Mouse (Mus musculus) heart, embryonic 15.5 days (tissue): ENCODE data around the gene Emg1. TPM values are rescaled to one million over a fixed set of nuclear protein-coding genes. Genes with fewer than 3 reads are reported as not detected.
A peak's percentile ranks its signal among the peaks of the same experiment; 100 is the strongest.

ENCODE experiments used
- ATAC-seq: fragments of 200-750 bp; cut with Nextera tagmentation; replicated peaks from 2 replicates; pipeline ENCODE4 v1.8.0; 2017; ENCODE audit warnings: low read depth, moderate TSS enrichment; ENCODE audit not compliant: insufficient number of reproducible peaks, insufficient read depth, low FRiP score
- H3K27ac ChIP-seq: fragments of 300-500 bp; sonication (generic); 2 replicates; pipeline ENCODE4 v1.5.1; 2015; ENCODE audit warnings: mild to moderate bottlenecking, inconsistent platforms
- H3K27me3 ChIP-seq: fragments of 300-500 bp; sonication (generic); 2 replicates; pipeline ENCODE4 v1.6.1; 2015; ENCODE audit warnings: inconsistent platforms
- H3K36me3 ChIP-seq: fragments of 300-500 bp; sonication (generic); 2 replicates; pipeline ENCODE4 v1.6.1; 2015; ENCODE audit warnings: mild to moderate bottlenecking, inconsistent platforms
- H3K4me1 ChIP-seq: fragments of 300-500 bp; sonication (generic); replicated peaks from 2 replicates; pipeline ENCODE4 v1.6.1; 2015; ENCODE audit warnings: inconsistent platforms
- H3K4me2 ChIP-seq: fragments of 300-500 bp; sonication (generic); 2 replicates; pipeline ENCODE4 v1.6.1; 2015; ENCODE audit warnings: inconsistent platforms, mild to moderate bottlenecking, moderate library complexity
- H3K4me3 ChIP-seq: fragments of 300-500 bp; sonication (generic); 2 replicates; pipeline ENCODE4 v1.5.1; 2015; ENCODE audit warnings: mild to moderate bottlenecking, inconsistent platforms
- H3K9ac ChIP-seq: fragments of 300-500 bp; sonication (generic); 2 replicates; pipeline ENCODE4 v1.6.1; 2015; ENCODE audit warnings: mild to moderate bottlenecking, inconsistent platforms
- H3K9me3 ChIP-seq: fragments of 300-500 bp; sonication (generic); replicated peaks from 2 replicates; pipeline ENCODE4 v1.6.1; 2016; ENCODE audit warnings: inconsistent platforms
- WGBS: fragments of 180-500 bp; shearing (Covaris S2); methylation state at CpG from one replicate; pipeline ENCODE4 v1.1.7; 2015; ENCODE audit warnings: mixed read lengths; 5-methylcytosine and 5-hydroxymethylcytosine counted together
- polyA plus RNA-seq: library from polyadenylated mRNA; unstranded; fragments of >200 nt; fragmentation: Nextera tagmentation; extraction: Ambion mirVana; gene quantifications from 2 replicates; pipeline ENCODE4 v1.2.1, GENCODE M21; 2015

Emg1 gene
- polyA plus RNA-seq, 1 experiment from 2014 or later = 108 TPM

DNA sequence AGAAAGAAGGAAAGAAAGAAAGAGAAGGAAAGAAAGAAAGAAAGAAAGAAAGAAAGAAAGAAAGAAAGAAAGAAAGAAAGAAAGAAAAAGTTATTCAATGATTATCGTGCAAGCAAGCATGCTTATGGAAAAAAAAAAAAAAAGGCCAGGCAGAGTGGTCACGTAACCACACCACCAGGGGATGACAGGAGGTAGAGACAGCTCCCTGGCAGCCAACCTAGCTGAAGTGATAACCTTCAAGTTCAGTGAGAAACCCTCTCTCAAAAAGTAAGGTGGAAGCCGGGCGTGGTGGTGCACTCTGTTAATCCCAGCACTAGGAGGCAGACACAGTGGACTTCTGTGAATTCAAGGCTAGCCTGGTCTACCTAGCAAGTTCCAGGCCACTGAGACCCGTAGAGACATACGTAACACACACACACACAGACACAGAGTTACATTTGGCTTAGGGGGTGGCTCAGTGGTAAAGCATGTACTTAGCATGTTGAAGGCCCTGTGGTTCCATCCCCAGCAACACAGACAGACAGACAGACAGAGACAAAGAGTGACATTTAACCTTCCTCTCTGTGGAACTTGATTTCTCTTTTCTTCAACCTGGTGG, 11.0 kb upstream of the Emg1 start:
- no peak overlapping the region for H3K9ac ChIP-seq
- no peak for ATAC-seq
- no peak overlapping the region for H3K4me3 ChIP-seq
- H3K27ac ChIP-seq = no peak overlapping the region
- peaks cover 9% of the 10 kb centered on the region for H3K4me1 ChIP-seq
- H3K27me3 ChIP-seq = no peaks in the 10 kb centered on the region
- H3K36me3 ChIP-seq = no peaks in the 10 kb centered on the region
- H3K9me3 ChIP-seq = no peaks in the 10 kb centered on the region
- H3K4me2 ChIP-seq = no peak overlapping the region
- 62% methylated on average over 6 of the region's 6 CpGs for whole genome bisulfite sequencing

DNA sequence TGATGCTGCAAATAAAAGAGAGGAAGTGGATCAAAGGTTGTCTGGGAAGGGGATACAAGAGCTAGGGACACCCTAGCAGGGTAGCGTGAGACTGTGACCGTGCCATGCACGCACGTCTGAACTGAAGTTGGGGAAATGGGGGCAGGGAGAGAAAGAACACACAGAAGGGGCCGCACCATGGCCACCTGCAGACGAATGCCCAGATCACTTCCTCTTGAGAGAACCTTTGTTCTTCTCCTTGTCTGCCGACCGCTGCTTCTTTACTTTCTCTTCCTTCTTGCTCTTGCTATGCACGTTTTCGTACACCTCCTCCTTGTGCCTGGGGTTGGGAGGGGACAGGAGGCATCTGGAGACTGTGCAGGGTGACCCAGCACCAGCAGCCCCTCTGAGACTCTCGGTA, 8.9 kb upstream of the Emg1 start:
- H3K9ac ChIP-seq = no peak overlapping the region
- H3K4me3 ChIP-seq = no peak overlapping the region
- no peaks in the 10 kb centered on the region for H3K27me3 ChIP-seq
- H3K36me3 ChIP-seq = peaks cover 11% of the 10 kb centered on the region
- ATAC-seq = no peak
- peaks cover 9% of the 10 kb centered on the region for H3K4me1 ChIP-seq
- H3K27ac ChIP-seq = no peak overlapping the region
- H3K9me3 ChIP-seq = no peaks in the 10 kb centered on the region
- WGBS = 54% methylated on average over 11 of the region's 11 CpGs
- no peak overlapping the region for H3K4me2 ChIP-seq

DNA sequence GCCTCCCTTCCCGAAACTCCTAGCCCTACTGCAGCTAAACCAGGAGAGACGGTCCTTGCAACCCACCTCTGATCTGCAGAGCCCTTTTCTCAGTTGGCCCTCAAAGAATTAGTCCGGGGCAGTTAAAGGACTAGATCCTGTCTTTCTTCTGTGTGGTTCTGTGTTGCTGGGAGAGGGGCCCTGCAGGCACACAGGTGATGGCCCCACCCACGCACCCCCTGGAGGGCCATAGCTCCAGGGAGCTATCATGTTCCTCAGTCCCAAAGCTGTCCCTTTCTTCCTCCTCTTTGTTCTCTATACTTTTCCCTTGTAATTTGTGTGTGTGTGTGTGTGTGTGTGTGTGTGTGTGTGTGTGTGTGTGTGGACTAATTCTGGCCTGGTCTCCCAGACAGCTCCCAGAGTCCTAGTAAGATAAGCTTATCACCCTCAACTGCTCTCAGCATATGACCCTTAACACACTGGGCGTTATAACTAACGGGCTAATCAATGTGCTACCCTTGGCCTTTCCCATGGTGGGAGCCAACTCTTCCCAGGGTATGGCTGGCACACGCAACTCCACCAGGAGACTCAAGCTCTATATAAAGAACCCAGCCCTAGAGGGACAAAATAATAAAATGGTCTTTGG, 7.5 kb upstream of the Emg1 start:
- ATAC-seq = no peak
- H3K36me3 ChIP-seq = peaks cover 25% of the 10 kb centered on the region
- H3K27me3 ChIP-seq = no peaks in the 10 kb centered on the region
- peaks cover 9% of the 10 kb centered on the region for H3K4me1 ChIP-seq
- H3K4me2 ChIP-seq = no peak overlapping the region
- 50% methylated on average over 7 of the region's 7 CpGs for WGBS
- peak overlapping the region; percentile 9; the same call in 1 of the 2 replicates for H3K4me3 ChIP-seq
- H3K27ac ChIP-seq = peak overlapping the region; percentile 0; the same call in 1 of the 2 replicates
- no peaks in the 10 kb centered on the region for H3K9me3 ChIP-seq
- no peak overlapping the region for H3K9ac ChIP-seq

DNA sequence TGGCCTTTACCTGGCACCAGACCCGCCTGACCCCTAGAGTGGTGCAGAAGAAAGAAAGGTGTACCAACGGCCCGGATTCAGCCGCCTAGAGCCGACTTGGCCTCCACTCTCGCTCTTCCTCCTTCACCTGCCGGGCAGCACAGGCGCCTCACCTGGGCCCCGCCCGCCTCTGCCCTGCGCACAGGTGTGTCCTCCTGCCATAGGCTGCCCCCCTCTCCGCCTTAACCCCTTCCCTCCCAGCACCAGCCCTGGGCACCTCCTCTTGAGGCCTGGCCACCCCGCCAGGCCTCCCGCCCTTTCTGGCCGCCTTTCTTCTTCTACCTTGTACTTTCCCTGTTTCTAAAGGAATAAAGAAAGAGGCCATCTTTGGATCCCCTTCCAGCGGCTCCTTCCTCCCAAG, 6.7 kb upstream of the Emg1 start:
- H3K4me2 ChIP-seq = no peak overlapping the region
- H3K27ac ChIP-seq = peak overlapping the region; percentile 0; the same call in 1 of the 2 replicates
- no peak overlapping the region for H3K9ac ChIP-seq
- WGBS = 71% methylated on average over 16 of the region's 16 CpGs
- H3K36me3 ChIP-seq = peaks cover 31% of the 10 kb centered on the region
- H3K9me3 ChIP-seq = no peaks in the 10 kb centered on the region
- no peaks in the 10 kb centered on the region for H3K27me3 ChIP-seq
- peaks cover 15% of the 10 kb centered on the region for H3K4me1 ChIP-seq
- ATAC-seq = no peak
- H3K4me3 ChIP-seq = peak overlapping the region; percentile 24; the same call in 1 of the 2 replicates

DNA sequence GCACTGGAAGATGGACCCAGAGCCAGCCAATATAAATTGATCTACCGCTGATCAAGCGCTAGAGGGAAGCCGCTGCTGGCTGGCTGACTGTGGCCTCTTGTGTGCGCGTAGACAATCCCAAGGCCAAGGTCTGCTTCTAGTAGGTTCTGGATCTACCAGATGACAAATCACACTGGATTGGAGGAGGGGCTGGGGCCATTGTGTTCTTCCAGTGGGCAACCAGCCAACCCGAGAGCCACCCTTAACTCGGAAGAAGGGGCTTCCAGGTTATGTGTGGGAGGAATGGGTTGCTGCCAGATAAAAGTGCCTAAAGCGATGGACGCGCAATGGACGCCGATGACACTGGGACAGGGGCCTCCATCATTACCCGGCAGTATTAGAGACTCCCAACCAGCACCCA, 6.0 kb upstream of the Emg1 start:
- Histone ChIP-seq H3K9ac (no peak overlapping the region), H3K4me2 (peak overlapping the region; percentile 3; the same call in 1 of the 2 replicates), H3K4me3 (peak overlapping the region; percentile 24; the same call in 1 of the 2 replicates), H3K27ac (no peak overlapping the region; the same call in 1 of the 2 replicates), H3K9me3 (no peaks in the 10 kb centered on the region), H3K36me3 (peaks cover 33% of the 10 kb centered on the region), H3K27me3 (no peaks in the 10 kb centered on the region), H3K4me1 (peaks cover 22% of the 10 kb centered on the region)
- ATAC-seq = no peak
- WGBS = 76% methylated on average over 13 of the region's 13 CpGs

DNA sequence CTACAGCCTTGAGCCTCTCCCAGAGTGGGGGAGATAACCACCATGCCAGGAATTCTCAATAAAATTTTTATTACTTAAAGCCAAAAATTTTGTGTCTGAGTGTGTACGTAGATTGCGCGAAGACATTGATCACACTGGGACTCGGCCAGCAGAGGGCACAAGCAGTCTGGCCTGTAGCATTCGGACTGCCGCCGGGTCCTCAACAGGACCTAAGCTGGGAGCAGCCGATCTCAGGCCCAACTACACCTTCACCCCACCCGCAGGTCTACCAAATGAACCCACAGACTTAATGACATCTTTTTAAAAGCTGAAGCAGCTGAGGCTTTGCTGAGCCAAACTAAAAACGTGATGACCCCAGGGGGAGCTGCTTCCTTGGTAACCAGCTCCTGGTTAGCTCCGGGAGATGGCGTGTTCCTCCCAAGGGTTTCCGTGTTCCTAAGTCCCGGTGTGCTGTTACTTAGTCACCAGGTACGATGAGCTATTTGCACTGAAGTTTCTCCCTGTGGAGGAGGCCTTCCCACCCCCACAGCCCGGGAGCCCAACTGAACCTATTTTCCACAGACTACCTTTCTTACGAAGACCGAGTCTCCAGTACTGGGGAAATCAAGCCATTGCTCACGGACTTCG, 5.0 kb upstream of the Emg1 start:
- Histone ChIP-seq H3K4me3 (no peak overlapping the region), H3K36me3 (peaks cover 33% of the 10 kb centered on the region), H3K9ac (no peak overlapping the region), H3K27me3 (no peaks in the 10 kb centered on the region), H3K4me2 (no peak overlapping the region; the same call in 1 of the 2 replicates), H3K4me1 (peaks cover 26% of the 10 kb centered on the region), H3K27ac (no peak overlapping the region), H3K9me3 (no peaks in the 10 kb centered on the region)
- no peak for ATAC-seq
- WGBS = 63% methylated on average over 20 of the region's 20 CpGs

DNA sequence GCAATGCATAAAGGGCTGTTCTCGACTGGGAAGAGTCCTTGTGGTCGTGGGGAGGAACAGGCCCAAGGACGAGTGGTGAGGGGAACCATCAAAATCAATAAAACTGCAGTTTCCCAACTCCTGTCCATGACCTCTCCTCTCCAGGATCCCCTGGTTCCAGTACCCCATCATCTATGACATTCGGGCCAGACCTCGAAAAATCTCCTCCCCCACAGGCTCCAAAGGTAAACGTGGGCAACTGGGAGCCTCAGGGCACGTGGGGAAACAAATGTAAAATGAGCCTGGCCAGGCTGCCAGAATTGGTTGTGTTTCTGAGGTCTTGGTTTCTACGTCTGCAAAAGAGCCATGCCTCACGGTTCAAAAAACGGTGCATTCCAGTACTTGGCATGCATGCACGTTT, 940 bp upstream of the Emg1 start:
- no peak for ATAC-seq
- Histone ChIP-seq H3K36me3 (peaks cover 39% of the 10 kb centered on the region), H3K4me3 (peak overlapping the region; percentile 84), H3K9ac (peak overlapping the region; percentile 88), H3K4me2 (peak overlapping the region; percentile 76), H3K9me3 (no peaks in the 10 kb centered on the region), H3K27ac (peak overlapping the region; percentile 87), H3K27me3 (no peaks in the 10 kb centered on the region), H3K4me1 (peaks cover 34% of the 10 kb centered on the region)
- 11% methylated on average over 11 of the region's 11 CpGs for WGBS

DNA sequence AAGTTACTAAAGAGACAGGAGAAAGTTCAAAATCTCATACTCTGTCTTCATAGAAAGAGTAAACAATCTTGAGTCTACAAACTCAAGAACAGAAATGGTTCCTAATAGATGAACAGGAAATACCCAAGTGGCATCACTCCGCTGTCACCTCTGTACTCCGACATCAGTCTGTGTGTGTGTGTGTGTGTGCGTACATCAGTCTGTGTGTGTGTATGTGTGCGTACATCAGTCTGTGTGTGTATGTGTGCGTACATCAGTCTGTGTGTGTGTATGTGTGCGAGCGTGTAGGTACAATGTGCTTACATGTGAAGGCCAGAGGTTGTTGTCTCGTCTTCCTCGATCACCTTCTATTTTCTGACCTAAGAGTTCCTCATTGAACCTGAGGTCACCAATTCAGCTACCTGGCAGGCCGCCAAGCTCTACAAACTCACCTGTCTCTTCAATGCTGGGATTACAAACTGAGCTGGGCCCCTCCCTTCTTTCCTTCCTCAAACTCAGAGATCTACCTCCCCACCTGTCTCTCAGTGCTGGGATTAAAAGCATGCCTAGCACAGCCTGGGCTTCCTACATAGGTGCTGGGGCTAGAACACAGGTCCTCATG, 3.6 kb downstream of the Emg1 start:
- WGBS = 92% methylated on average over 10 of the region's 10 CpGs
- H3K9me3 ChIP-seq = no peaks in the 10 kb centered on the region
- peaks cover 25% of the 10 kb centered on the region for H3K4me1 ChIP-seq
- no peak overlapping the region for H3K4me2 ChIP-seq
- ATAC-seq = no peak
- peaks cover 31% of the 10 kb centered on the region for H3K36me3 ChIP-seq
- no peaks in the 10 kb centered on the region for H3K27me3 ChIP-seq
- H3K9ac ChIP-seq = no peak overlapping the region
- H3K4me3 ChIP-seq = no peak overlapping the region
- no peak overlapping the region for H3K27ac ChIP-seq

DNA sequence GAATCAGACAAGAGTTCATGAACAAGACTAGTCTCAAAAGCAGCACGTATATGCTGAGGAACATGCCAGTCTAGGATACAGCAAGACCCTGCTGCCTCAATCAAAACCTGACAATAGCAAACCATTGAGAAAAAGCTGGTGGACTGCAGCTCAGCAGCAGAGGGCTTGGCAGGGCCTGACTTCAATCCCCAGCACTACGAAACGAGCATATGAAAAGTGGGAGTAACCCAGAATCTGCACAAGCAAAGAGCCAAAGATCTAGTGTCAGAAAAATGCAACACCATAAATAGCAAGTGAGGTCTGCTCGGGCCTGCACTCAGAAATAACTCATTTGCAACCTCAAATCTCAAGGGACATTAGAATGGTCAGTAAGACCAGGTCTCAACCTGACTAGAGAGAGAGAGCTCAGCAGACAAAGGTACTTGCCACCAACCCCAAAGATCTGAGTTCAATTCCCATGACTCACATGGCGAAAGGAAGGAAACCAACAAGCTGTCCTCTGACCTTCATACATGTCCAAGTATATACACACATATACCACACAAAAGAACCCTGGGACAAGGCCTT, 5.8 kb downstream of the Emg1 start:
- H3K4me3 ChIP-seq = no peak overlapping the region
- peaks cover 50% of the 10 kb centered on the region for H3K36me3 ChIP-seq
- peaks cover 14% of the 10 kb centered on the region for H3K4me1 ChIP-seq
- no peaks in the 10 kb centered on the region for H3K9me3 ChIP-seq
- no peaks in the 10 kb centered on the region for H3K27me3 ChIP-seq
- no peak overlapping the region for H3K9ac ChIP-seq
- ATAC-seq = no peak
- no peak overlapping the region for H3K4me2 ChIP-seq
- WGBS = 65% methylated on average over 5 of the region's 5 CpGs
- H3K27ac ChIP-seq = no peak overlapping the region

DNA sequence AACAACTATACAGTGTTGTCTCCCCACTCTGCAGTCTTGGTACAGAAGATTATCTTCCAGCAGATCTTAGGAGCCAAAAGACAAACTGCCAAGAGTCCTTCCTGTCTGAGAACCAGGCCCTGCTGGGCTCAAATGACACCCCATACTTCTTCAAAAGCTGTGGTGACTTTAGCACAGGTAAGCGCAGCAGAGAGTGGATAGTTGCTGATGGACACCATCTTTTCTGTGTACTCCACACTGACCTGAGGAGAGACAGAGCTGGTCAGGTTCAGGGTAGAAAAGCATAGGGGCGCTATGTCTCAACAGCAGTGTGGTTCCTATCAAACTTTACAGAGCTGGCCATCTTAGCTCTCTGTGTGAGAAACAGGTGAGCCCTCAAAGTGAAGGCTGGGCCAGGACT, 7.6 kb downstream of the Emg1 start:
- no peak for ATAC-seq
- H3K4me2 ChIP-seq = no peak overlapping the region
- H3K9me3 ChIP-seq = no peaks in the 10 kb centered on the region
- H3K27ac ChIP-seq = no peak overlapping the region
- no peak overlapping the region for H3K9ac ChIP-seq
- WGBS = 91% methylated on average over 2 of the region's 2 CpGs
- H3K27me3 ChIP-seq = no peaks in the 10 kb centered on the region
- H3K4me1 ChIP-seq = peaks cover 15% of the 10 kb centered on the region
- no peak overlapping the region for H3K4me3 ChIP-seq
- peaks cover 50% of the 10 kb centered on the region for H3K36me3 ChIP-seq

DNA sequence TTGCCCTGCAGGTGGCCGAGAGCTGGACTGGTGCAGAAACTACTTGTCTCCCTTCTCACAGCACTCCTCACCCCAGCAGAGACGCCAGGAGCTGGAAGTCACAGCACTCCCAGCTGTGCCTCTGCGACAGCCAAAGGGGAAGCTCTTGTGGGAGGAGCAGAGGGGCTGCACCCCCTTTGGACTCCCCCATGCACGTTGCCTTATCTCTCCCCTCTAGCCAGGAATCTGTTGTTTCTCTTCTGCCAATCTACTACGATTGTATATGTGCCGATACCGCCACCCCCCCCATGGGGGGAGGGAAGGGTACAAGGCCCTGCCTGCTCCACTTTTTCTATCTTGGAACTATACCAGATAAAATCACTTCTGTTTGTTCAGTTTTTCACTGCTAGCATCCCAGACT, 8.2 kb downstream of the Emg1 start:
- Histone ChIP-seq H3K27me3 (no peaks in the 10 kb centered on the region), H3K4me1 (peaks cover 14% of the 10 kb centered on the region), H3K9ac (no peak overlapping the region), H3K4me2 (no peak overlapping the region), H3K4me3 (no peak overlapping the region), H3K36me3 (peaks cover 50% of the 10 kb centered on the region), H3K27ac (no peak overlapping the region), H3K9me3 (no peaks in the 10 kb centered on the region)
- WGBS = 59% methylated on average over 7 of the region's 7 CpGs
- ATAC-seq = no peak
